Mouse (Mus musculus) erythroblast, adult 5-6 weeks (primary cell): ENCODE results near the gene B3galt6. TPM values are rescaled to one million over a fixed set of nuclear protein-coding genes. Genes with fewer than 3 reads are reported as not detected.

Experiments
- ATAC-seq: replicated peaks from 2 replicates; pipeline ENCODE4 v1.8.0; 2016; ENCODE audit warnings: moderate number of reproducible peaks, mild to moderate bottlenecking, moderate TSS enrichment, inconsistent platforms; ENCODE audit not compliant: poor library complexity, low FRiP score, severe bottlenecking
- total RNA-seq, 2 experiments: library from RNA; stranded (forward) in 1 of 2; stranded (reverse) in 1 of 2; fragments of 150-400 nt in 1 of 2; fragments of 200-764, 138-1000 nt in 1 of 2; gene quantifications; 2 replicates each; pipeline versions ENCODE4 v1.2.3 to v1.2.4; 2015 to 2017; ENCODE audit warnings: low replicate concordance in 2 of 2

Gene B3galt6
- total RNA-seq, 2 experiments from 2014 or later, result 1.2 to 4.4 TPM

- ATAC-seq, result peak; percentile 83
Measured at GRCm38 (mm10) chr4:155992906-155993547, 578 bp upstream of the B3galt6 start.

GRCm38 (mm10) chr4:155991908-155992230 lies 580 bp downstream of the B3galt6 start:
- ATAC-seq, result no peak

- ATAC-seq, result no peak
Measured at GRCm38 (mm10) chr4:155991211-155991907, 1.1 kb downstream of the B3galt6 start.

GRCm38 (mm10) chr4:155983788-155984187 lies 8.7 kb downstream of the B3galt6 start:
- no peak for ATAC-seq

GRCm38 (mm10) chr4:155981436-155982082 lies 10.9 kb downstream of the B3galt6 start:
- ATAC-seq, result no peak

GRCm38 (mm10) chr4:155973239-155973638 lies 19.2 kb downstream of the B3galt6 start:
- ATAC-seq, result no peak

- ATAC-seq, result no peak
Measured at GRCm38 (mm10) chr4:155972651-155973050, 19.8 kb downstream of the B3galt6 start.

- ATAC-seq, result no peak
Measured at GRCm38 (mm10) chr4:155970286-155970685, 22.2 kb downstream of the B3galt6 start.

GRCm38 (mm10) chr4:155969043-155969653 lies 23.3 kb downstream of the B3galt6 start:
- ATAC-seq, result peak; percentile 63

GRCm38 (mm10) chr4:155964396-155964795 lies 28.1 kb downstream of the B3galt6 start:
- no peak for ATAC-seq

GRCm38 (mm10) chr4:155963106-155963505 lies 29.3 kb downstream of the B3galt6 start:
- peak; percentile 44 for ATAC-seq

GRCm38 (mm10) chr4:155962167-155962971 lies 30.1 kb downstream of the B3galt6 start, which contains the start of gene C1qtnf12:
Gene C1qtnf12, plus strand, starts transcription at chr4:155962318.
- ATAC-seq, result peak; percentile 47

- ATAC-seq, result peak; percentile 64
Measured at GRCm38 (mm10) chr4:155959275-155959674, 33.2 kb downstream of the B3galt6 start.

- ATAC-seq, result no peak
Measured at GRCm38 (mm10) chr4:155955491-155955890, 37.0 kb downstream of the B3galt6 start.

- ATAC-seq, result no peak
Measured at GRCm38 (mm10) chr4:155947094-155947493, 45.4 kb downstream of the B3galt6 start.

- peak; percentile 33; the same call in 1 of the 2 replicates for ATAC-seq
Measured at GRCm38 (mm10) chr4:155944271-155944670, 48.2 kb downstream of the B3galt6 start.

- ATAC-seq, result peak; percentile 98
Measured at GRCm38 (mm10) chr4:155943534-155944249, 48.8 kb downstream of the B3galt6 start, which contains the start of gene Ube2j2. Gene Ube2j2, plus strand, starts transcription at chr4:155943831.

GRCm38 (mm10) chr4:155943049-155943452 lies 49.4 kb downstream of the B3galt6 start:
- peak; percentile 22; the same call in 1 of the 2 replicates for ATAC-seq
